Mouse (Mus musculus): ENCODE data around the gene Lyg2.

DNA sequence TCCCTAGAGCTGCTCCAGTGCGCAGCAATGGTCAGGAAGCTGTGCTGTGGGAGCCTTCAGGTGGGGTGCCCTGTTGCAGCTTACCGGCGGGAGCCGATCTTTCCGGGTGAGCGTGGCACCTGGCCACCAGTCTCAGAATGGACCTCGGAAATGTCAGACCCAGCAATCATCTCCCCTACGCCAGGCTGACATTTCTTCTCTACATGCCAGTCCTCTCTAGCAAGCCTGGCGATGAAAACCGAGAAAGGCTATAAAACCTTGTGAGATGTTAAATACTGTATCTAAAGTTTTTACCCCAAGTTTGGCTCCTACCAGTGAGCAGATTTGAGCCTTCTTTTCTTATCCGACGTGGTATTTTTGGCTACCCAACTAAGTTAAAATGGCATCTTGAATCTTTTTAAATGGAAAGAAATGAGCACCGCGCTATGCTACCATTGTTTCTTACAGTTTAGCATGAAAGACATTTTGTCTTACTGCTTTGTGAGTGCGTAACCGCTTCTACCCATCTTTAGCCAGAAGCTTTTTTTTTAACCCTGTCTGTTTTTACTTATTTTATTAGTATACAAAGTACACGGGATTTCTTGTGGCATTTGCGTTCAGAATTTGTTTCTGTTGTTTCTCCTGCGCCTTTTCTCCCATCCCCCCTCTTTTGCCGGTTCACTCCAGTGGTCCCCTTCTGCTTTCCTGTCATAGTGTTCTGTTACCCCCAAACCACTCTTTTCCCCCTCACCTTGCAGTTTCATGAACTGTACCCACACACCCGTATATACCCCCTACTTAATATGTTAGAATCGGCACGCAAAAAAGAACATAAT lies 50.7 kb downstream of the Lyg2 start:
- TF ChIP-seq GATA1 (IDR thresholded peaks at IDR 0.05; ENCODE audit: low read length) (no peak), TAL1 (IDR thresholded peaks at IDR 0.05; ENCODE audit: low read length) (no peak)
